Mouse (Mus musculus): ENCODE measurements around the gene Rassf3.

Gene Rassf3

DNA sequence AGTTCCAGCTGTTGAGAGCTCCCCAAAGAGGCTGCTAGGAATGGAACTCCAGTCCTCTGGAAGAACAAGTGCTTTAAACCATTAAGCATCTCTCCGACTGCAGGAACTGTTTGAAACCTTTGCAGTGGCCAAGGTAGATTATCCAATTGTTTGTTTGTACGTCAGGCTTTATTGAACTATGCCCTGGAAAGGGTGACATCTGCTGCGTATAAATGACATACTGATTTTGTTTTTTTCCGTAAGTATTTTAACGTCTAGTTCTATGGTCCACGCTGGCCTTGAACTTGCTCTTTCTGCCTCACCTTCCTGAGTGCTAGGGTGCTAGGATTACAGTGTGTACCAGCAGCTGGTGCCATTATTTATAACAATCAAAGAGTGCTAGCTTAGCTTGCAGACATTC, 13.8 kb upstream of the Rassf3 start:
- DNase-seq (ENCODE audit: low read depth, low spot score) = no peak

DNA sequence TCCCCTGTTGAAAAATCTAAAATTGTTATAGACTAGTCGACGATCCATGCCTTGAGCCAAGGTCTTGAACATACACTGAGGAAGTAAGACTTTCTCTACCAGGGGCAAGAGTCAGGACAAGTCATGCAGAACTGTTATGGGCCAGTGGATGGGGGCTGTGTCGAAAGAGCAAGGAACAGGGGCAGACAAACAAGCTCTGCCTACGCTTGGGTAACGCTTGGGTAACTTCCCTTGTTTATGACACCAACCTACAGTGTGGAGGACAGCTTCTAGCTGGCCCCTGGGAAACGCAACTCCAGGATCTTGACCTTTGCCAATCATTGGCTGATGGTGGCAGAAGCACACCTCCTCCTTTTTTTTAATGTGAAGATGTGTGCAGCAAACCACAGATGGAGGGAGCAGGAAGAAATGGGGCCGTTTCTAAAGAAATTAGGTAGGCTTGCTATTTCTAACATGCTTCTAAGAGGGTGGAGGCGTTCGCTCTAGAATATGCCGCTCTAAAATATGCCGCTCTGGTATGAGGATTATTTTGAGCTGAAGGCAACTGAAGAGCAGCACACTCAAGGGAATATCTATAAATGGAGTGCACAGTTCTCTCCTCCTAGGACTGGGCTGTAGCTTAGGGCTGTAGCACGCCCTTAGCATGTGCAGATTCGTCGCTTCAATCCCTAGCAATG, 12.6 kb upstream of the Rassf3 start:
- no peak for DNase-seq (ENCODE audit: low read depth, low spot score)

DNA sequence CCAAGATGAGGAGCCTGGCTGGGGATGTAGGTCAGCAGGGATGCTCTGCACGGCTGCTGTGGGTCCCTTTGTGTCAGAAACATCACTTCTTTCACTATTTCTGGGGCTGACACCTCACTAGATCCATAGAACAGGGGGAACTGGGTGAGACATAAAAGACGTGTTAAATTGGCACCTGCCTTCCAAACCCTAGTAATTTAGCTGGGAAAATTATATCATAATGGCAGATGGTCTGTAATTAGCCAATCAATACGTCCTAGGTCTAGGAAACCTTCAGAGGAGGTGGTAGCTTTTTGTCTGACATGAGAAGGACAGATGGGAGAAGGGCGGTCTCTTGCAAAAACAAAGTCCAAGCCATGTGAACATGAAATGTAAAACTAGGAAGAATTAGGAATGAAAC, 11.6 kb upstream of the Rassf3 start:
- DNase-seq (ENCODE audit: low read depth, low spot score) = no peak

DNA sequence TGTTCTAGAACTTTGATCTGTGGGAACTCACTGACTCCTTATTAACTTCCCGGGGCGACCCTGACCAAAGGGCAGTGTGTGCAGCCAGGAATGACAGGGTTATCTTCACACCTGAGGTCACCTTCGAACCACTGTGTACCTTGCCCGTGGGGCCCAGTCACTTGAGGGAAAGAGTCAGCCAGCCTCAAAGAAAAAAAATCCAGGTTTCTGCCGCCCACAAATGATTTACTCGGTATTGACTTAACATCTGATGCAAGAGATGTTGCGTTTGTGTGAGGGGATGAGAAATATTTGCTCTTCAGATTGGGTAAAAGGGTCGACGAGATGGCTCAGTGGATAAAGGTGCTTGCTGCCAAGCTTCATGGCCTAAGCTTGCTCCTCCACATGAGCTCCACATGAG, 10.2 kb upstream of the Rassf3 start:
- no peak for DNase-seq (ENCODE audit: low read depth, low spot score)

GRCm38 (mm10) chr10:121483364-121483763, 7.2 kb upstream of the Rassf3 start:
- no peak for DNase-seq (ENCODE audit: low read depth, low spot score)

DNA sequence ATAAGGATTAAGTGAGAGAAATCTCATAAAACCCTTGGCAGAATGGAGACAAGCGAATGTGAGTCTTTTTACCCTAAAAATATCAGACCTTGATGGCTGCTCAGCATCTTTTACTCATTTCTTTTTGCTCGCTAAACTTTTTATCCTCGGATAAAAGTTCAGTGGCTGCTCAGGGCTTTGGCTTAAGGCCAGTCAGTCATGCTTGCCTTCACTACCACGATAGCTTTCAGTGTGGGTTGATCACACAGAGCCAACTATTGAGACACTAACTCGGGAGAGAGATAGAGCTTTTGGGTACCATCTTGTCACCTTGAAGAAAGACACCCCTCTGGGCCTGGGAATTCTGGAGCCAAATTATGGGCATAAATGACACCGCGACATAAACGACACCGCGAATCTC, 5.0 kb upstream of the Rassf3 start:
- DNase-seq (ENCODE audit: low read depth, low spot score) = no peak

- no peak for DNase-seq (ENCODE audit: low read depth, low spot score)
These were observed 3.8 kb upstream of the Rassf3 start for GRCm38 (mm10) chr10:121479987-121480386.

DNA sequence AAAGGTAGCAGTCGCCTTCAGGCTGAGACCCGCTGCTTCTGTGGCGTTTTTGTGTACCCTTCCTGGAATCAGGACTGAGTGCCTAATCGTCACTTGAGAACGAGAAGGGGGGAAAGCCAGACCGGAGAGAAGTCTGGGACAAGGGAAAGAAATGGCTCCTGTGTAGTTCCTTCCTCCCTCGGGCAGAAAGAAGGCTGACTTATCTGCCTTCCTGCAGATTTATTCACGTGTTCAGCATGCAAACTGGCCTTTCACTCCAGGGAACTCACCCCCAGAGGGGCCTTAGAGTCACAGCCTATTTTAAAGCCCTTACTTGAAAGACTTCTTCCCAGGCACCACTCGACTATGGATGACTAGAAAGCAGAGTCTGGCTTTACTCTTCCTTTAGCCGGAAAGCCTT, 1.3 kb upstream of the Rassf3 start:
- peak; percentile 34 for DNase-seq (ENCODE audit: low read depth, low spot score)

GRCm38 (mm10) chr10:121476968-121477337, 806 bp upstream of the Rassf3 start:
- DNase-seq (ENCODE audit: low read depth, low spot score) = no peak

GRCm38 (mm10) chr10:121475672-121476146, 438 bp downstream of the Rassf3 start:
- DNase-seq (ENCODE audit: low read depth, low spot score) = peak; percentile 41

DNA sequence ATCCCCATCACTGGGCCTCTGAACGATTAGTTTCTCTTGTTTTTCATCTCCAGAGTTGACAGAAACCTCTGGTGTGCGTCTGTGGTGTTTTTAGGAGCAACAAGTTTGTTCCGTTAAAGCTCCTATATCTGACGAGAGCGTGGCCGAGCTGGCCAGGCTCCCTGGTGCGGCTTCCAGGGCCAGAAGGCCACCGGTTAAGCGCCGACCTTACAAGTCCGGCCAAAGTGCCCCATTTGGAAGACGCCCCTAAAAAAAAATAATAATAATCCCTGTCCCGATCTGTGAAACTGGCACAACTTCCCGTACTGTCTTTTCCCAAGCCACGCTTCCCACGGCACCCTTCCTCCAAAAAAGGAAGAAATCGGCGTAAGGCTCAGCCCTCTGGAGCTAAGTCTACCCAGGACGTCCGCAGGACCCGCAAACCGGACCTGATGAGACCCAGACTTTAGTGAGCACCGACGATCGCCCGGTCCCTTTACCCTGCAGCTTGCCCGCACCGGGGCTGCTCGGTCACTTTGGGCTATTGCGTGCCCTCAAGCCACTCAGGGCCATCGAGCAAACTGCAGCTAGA, 961 bp downstream of the Rassf3 start:
- DNase-seq (ENCODE audit: low read depth, low spot score) = no peak

DNA sequence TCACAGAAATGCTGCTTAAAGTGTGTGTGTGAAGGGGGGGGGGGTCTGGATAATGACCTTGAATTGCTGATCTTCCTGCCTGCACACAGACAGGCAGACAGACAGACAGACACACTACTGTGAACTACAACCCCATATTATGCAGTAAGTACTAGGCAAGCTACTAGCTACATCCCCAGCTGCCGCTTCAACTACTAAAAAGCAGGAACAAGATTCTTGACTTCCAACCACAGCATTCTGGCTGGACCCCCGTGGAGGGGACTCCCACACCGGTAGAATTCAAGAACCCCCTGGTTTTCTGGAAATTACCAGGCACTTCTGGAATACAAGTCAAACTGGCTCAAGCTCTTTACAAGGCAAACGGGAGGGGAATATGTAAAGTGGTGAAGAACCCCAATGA, 1.9 kb downstream of the Rassf3 start:
- DNase-seq (ENCODE audit: low read depth, low spot score) = no peak

- no peak for DNase-seq (ENCODE audit: low read depth, low spot score)
These were observed 2.4 kb downstream of the Rassf3 start for GRCm38 (mm10) chr10:121473723-121474215.

GRCm38 (mm10) chr10:121472593-121473217, 3.4 kb downstream of the Rassf3 start:
- DNase-seq (ENCODE audit: low read depth, low spot score) = no peak

GRCm38 (mm10) chr10:121471570-121472197, 4.5 kb downstream of the Rassf3 start:
- DNase-seq (ENCODE audit: low read depth, low spot score) = no peak

DNA sequence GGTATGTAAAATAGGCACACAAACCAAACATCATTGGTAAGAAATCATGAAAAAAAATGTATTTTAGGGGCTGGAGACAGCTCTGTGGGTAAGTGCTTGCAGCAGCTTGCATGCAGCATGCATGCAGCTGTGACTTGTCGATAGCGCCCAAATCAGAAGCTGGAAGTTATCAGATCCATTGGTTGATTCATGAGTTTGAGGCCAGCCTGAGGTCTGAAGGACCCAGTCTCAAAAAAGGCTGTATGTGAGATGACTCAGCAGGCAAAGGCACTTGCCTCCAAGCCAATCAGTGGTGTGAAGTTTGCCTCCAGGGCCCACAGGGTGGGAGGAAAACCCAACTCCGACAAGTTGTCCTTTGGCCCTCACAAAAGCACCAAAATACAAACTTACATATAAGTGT, 6.5 kb downstream of the Rassf3 start:
- no peak for DNase-seq (ENCODE audit: low read depth, low spot score)

DNA sequence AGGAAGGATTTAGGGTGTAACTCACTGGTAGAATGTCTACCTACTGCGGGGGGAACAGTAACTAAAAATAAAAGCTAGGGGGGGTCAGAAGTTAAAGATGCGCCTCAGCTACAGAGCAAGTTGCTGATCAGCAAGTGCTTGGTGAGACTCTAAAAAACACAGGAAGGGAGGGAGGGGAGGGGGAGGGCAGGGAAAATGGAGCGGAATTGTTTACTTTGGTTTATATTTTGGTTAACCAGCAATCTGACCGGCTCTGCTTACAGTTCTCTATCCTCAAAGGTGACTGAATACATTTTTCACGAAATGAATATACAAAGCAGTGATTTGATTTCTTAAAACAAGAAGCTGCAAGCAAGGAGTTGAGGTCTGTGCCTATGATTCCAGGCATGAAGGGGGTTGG, 7.2 kb downstream of the Rassf3 start:
- no peak for DNase-seq (ENCODE audit: low read depth, low spot score)

DNA sequence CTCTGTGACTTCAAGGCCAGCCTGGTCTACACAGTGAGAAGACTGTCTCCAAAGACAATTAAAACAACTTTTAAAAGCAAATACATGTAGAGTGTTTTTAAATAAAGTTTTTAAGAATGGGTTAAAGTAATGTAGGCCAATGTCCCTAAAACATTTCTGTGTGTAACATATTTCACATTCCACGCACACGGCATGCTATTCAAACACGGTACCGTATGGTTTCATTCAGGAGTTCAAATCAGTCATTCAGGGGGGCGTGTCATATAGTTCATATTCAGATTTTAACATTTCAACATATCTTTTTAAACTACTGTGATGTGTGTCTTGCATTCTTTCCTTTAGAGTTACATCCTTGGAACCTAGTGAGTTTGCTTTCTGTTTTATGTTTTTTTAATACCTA, 7.9 kb downstream of the Rassf3 start:
- no peak for DNase-seq (ENCODE audit: low read depth, low spot score)

DNA sequence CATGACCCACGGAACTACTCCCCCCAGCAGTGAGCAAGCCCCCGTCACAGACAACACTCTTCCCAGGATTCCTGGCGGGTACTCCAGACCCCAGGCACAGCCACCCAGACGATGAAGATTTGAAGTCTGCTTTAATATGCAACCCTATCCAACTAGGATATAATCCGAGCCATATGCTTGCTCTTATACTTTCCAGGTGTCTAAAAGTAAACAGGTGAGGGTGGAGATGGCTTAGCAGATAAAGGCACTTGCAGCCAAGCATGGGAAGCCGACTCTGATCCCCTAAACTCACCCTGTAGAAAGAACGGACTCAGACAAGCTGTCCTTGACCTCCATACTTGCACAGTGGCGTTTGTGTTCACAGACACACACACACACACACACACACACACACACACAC, 8.4 kb downstream of the Rassf3 start:
- no peak for DNase-seq (ENCODE audit: low read depth, low spot score)

GRCm38 (mm10) chr10:121467016-121467415, 9.1 kb downstream of the Rassf3 start:
- DNase-seq (ENCODE audit: low read depth, low spot score) = no peak

GRCm38 (mm10) chr10:121465033-121465432, 11.1 kb downstream of the Rassf3 start:
- no peak for DNase-seq (ENCODE audit: low read depth, low spot score)

DNA sequence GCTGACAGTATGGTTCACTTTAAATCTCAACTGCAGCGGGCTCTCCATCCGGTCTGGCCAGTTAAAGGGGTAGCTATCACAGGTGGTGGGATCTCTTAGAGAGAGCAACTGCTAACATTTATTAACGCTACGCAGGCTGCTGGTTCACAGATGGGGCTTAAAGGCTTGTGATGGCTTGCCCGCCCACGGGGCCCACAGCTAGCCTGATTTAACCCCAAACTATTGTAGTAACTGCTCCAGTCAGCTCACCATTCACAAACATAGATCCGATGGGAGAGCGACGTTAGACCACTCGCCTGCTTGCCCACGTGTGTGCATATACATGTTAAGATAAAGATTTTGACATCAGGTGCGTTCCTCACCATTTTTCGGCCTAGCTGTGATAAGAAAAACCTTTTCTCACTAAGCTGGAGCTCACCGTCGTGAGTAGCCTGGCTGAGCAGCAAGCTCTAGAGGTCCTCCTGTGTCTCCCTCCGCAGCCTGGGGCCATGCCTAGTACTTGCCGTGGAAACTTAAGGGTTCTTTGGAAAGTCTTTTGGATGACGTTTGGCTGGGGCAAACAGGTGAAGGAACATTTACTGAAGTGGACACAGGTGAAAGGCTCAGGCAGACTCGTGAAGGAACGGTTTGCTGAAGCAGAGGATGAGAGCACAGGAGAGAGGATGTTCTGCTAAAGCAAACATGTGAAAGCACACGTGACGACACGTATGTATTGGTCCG, 13.8 kb downstream of the Rassf3 start:
- DNase-seq (ENCODE audit: low read depth, low spot score) = no peak
